Mouse (Mus musculus): ENCODE results near the gene Cenpt. TPM values are rescaled to one million over a fixed set of nuclear protein-coding genes. Genes with fewer than 3 reads are reported as not detected.

The Cenpt gene
- 0.92 and 1.4 TPM in 2 replicates for total RNA-seq (2014; rRNA removed)
- 1.9 and 2.1 TPM in 2 replicates for polyA plus RNA-seq (2012; rRNA removed)

DNA sequence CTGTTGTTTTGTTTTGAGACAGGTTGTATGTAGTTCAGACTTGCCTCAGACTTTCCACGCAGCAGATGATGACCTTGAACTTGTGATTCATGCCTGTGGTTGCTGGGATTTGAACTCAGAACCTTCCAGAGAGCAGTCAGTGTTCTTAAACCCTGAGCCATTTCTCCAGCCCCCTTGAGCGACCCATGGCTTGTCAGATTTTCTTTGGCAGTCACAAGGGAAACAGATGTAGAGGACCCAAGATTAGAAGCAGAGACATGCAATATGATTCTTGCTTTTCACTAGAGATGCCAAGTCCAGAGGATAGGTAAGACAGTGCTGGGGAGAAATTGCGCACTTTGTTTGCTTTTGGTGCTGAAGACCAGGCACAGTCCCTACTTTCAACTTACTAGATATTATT is at the start of gene Cenpt:
Gene Cenpt, minus strand, starts transcription at position 101 of the 400 bp plus-strand sequence.
- H3K27me3 ChIP-seq (ENCODE audit: control insufficient read depth, insufficient read depth, low read length), result no peaks in the 10 kb centered on the region
- H3K4me1 ChIP-seq (ENCODE audit: control insufficient read depth, insufficient read depth, low read length), result peaks cover 14% of the 10 kb centered on the region
- no peak for DNase-seq (ENCODE audit: extremely low read depth, low read depth, low spot score)
- H3K79me2 ChIP-seq (ENCODE audit: control insufficient read depth, insufficient read depth, low read length), result peaks cover 12% of the 10 kb centered on the region
- no peak within 1 kb of the TSS for H3K9ac ChIP-seq (ENCODE audit: low read depth, low read length)
- H3K4me3 ChIP-seq (ENCODE audit: insufficient read depth, low read depth, low read length), result no peak within 1 kb of the TSS
- H3K36me3 ChIP-seq (ENCODE audit: control insufficient read depth, insufficient read depth, low read length), result no peaks in the 10 kb centered on the region
- H3K27ac ChIP-seq (replicated peaks; ENCODE audit: insufficient read depth, low read depth, low read length), result no peak within 1 kb of the TSS
- 85% methylated on average over 3 of the region's 3 CpGs for whole genome bisulfite sequencing
- TF ChIP-seq POLR2A (IDR thresholded peaks at IDR 0.05; ENCODE audit: extremely low read depth, insufficient read depth, low read length), result no peak
- no peak for TF ChIP-seq CTCF (IDR thresholded peaks at IDR 0.05; ENCODE audit: low read depth, low read length)

DNA sequence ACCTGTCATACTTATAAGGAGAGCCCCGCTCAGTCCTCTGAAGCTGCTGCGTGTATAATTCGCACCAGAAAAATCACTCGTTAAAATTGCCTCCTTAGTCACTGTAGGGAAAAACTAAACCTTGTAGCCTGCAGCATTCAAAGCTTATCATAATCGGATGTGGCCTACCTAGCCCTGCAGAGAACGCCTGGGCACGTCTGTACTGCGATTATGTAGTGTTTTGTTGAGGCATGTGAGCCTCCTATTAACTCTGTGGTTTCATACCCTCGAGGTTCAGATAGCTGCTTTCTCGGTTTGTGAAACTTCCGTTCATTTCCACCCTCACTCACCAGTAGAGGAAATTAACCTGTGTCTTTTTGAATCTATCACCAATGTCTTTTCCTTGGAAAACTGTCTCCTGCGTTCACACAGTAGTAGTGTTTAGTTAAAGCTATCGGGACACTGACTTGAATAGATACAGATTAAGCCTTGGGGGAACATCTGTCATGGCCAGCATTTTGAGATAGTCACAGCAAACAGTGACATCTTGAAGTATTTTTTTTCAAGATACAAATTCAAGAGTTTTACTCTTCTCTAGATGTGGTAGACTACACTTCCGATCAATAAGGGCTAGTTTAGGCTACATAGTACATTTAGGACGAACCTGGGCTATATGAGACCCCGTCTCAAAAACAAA is 48.0 kb upstream of the Cenpt start:
- H3K79me2 ChIP-seq (ENCODE audit: control insufficient read depth, insufficient read depth, low read length), result peaks cover 25% of the 10 kb centered on the region; the same call in 1 of the 2 replicates
- H3K4me3 ChIP-seq (ENCODE audit: insufficient read depth, low read depth, low read length), result peak overlapping the region; percentile 93
- H3K4me1 ChIP-seq (ENCODE audit: control insufficient read depth, insufficient read depth, low read length), result peaks cover 5% of the 10 kb centered on the region
- no peak for TF ChIP-seq CTCF (IDR thresholded peaks at IDR 0.05; ENCODE audit: low read depth, low read length)
- no peak for TF ChIP-seq POLR2A (IDR thresholded peaks at IDR 0.05; ENCODE audit: extremely low read depth, insufficient read depth, low read length)
- WGBS, result 10% methylated on average over 16 of the region's 16 CpGs
- no peak for DNase-seq (ENCODE audit: extremely low read depth, low read depth, low spot score)
- peak overlapping the region; percentile 97 for H3K9ac ChIP-seq (ENCODE audit: low read depth, low read length)
- no peaks in the 10 kb centered on the region for H3K27me3 ChIP-seq (ENCODE audit: control insufficient read depth, insufficient read depth, low read length)
- peak overlapping the region; percentile 97 for H3K27ac ChIP-seq (replicated peaks; ENCODE audit: insufficient read depth, low read depth, low read length)
- no peaks in the 10 kb centered on the region for H3K36me3 ChIP-seq (ENCODE audit: control insufficient read depth, insufficient read depth, low read length)

DNA sequence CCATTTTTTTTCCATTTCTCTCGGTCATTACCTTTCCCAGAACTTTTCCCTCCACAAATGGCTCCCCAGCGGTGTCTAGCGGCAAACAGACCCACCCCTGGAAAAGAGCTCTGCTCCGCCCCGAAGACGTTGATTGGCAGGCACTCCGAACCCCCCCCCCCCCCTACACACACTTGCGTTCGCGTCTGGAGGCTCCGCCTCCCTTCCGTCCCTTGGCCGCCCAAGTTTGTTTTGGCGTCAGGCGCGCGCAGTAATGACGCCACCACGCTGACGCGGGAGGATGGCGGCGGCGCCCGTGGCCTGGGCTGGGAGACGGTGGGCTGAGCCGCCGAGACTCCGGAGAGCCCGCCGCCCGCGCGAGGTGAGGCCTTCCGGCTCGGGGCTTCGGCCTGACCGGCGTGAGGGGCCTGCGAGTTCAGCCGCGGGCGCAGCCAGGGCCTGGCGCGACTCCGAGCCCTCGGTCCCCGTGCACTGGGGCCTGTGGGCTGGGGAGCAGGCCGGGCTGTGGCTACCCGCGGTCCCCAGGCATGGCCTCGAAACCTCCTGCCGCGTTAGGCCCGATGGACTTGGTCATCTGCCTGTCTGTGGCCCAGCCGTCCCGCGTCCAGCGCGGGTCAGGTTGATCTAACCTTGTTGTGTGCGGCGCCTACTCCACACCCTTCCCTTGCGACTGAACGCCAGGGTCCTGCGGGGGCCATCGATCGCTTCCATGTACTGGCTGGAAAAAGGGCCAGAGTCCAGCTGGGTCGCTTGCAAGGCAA is 47.3 kb upstream of the Cenpt start, which contains the start of gene Pskh1:
Gene Pskh1, plus strand, starts transcription at position 262 of the 761 bp plus-strand sequence.
- Histone ChIP-seq H3K4me3 (ENCODE audit: insufficient read depth, low read depth, low read length) (peak within 1 kb of the TSS; percentile 93), H3K27ac (replicated peaks; ENCODE audit: insufficient read depth, low read depth, low read length) (peak within 1 kb of the TSS; percentile 97), H3K27me3 (ENCODE audit: control insufficient read depth, insufficient read depth, low read length) (no peaks in the 10 kb centered on the region), H3K36me3 (ENCODE audit: control insufficient read depth, insufficient read depth, low read length) (no peaks in the 10 kb centered on the region), H3K79me2 (ENCODE audit: control insufficient read depth, insufficient read depth, low read length) (peaks cover 22% of the 10 kb centered on the region; the same call in 1 of the 2 replicates), H3K4me1 (ENCODE audit: control insufficient read depth, insufficient read depth, low read length) (peaks cover 5% of the 10 kb centered on the region), H3K9ac (ENCODE audit: low read depth, low read length) (peak within 1 kb of the TSS; percentile 97)
- DNase-seq (ENCODE audit: extremely low read depth, low read depth, low spot score), result peak; percentile 90
- TF ChIP-seq POLR2A (IDR thresholded peaks at IDR 0.05; ENCODE audit: extremely low read depth, insufficient read depth, low read length) (peak; percentile 54), CTCF (IDR thresholded peaks at IDR 0.05; ENCODE audit: low read depth, low read length) (no peak)
- under 1% methylated on average over 68 of the region's 68 CpGs for WGBS

DNA sequence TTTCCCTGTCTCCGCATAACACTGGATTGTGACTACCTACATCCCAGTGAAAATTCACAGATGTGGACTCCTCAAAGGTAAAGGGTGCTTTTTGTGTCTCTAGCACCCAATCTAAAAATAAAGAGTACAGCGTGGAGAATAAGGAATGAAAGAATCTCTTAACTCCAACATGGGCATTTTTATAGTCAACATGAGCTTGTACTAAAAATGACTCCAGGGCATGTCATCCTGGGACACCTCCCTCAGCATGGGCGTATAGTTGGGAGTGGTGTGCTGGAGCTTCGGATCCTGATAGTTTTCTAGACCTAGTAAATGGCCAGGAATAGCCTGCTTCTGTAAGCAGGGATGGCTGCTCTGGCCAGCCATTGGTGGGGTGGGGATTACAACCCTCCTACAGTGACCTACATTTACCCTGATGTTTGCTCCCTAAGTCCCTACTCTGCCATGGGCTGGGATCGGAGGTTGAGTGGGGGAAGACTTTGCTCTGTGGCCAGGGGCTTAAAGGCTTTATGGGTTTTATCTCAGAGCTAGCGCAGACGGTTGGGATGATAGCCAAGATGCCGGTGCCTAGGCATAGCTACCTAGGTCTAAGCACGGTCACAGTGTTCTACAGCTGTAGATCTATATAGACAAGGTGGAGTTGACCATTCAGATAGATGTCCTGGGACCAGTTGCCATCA is 44.9 kb upstream of the Cenpt start:
- Histone ChIP-seq H3K4me3 (ENCODE audit: insufficient read depth, low read depth, low read length) (no peak overlapping the region), H3K27me3 (ENCODE audit: control insufficient read depth, insufficient read depth, low read length) (no peaks in the 10 kb centered on the region), H3K9ac (ENCODE audit: low read depth, low read length) (no peak overlapping the region), H3K27ac (replicated peaks; ENCODE audit: insufficient read depth, low read depth, low read length) (no peak overlapping the region), H3K79me2 (ENCODE audit: control insufficient read depth, insufficient read depth, low read length) (peaks cover 13% of the 10 kb centered on the region; the same call in 1 of the 2 replicates), H3K4me1 (ENCODE audit: control insufficient read depth, insufficient read depth, low read length) (peaks cover 5% of the 10 kb centered on the region), H3K36me3 (ENCODE audit: control insufficient read depth, insufficient read depth, low read length) (no peaks in the 10 kb centered on the region; the same call in 1 of the 2 replicates)
- TF ChIP-seq CTCF (IDR thresholded peaks at IDR 0.05; ENCODE audit: low read depth, low read length), result no peak
- no peak for DNase-seq (ENCODE audit: extremely low read depth, low read depth, low spot score)
- WGBS, result 77% methylated on average over 9 of the region's 9 CpGs

DNA sequence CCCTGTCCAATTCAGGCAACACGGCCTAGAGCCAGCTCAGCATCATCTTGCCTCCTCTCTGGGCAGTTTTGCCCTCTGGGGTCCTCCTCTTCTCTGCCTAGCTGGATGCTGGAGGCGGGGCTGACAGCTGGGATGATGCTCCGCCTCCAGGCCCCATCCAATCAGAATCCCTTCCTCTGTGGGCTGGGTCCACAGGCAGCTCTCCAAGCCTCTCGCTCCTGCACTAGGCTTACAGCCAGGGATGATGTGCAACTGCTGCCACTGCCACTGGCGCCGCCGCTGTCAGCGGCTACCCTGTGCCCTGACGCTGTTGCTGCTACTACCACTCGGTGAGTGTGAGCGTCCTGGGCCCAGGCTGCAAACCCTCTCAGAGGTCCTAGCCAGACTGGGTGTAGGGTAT is 40.3 kb upstream of the Cenpt start, which contains the start of gene Nrn1l:
Gene Nrn1l, plus strand, starts transcription at position 229 of the 400 bp plus-strand sequence.
- DNase-seq (ENCODE audit: extremely low read depth, low read depth, low spot score), result peak; percentile 63
- no peaks in the 10 kb centered on the region for H3K4me1 ChIP-seq (ENCODE audit: control insufficient read depth, insufficient read depth, low read length)
- no peaks in the 10 kb centered on the region for H3K27me3 ChIP-seq (ENCODE audit: control insufficient read depth, insufficient read depth, low read length)
- H3K36me3 ChIP-seq (ENCODE audit: control insufficient read depth, insufficient read depth, low read length), result peaks cover 2% of the 10 kb centered on the region; the same call in 1 of the 2 replicates
- no peak within 1 kb of the TSS for H3K27ac ChIP-seq (replicated peaks; ENCODE audit: insufficient read depth, low read depth, low read length)
- TF ChIP-seq CTCF (IDR thresholded peaks at IDR 0.05; ENCODE audit: low read depth, low read length) (no peak), POLR2A (IDR thresholded peaks at IDR 0.05; ENCODE audit: extremely low read depth, insufficient read depth, low read length) (no peak)
- WGBS, result 22% methylated on average over 11 of the region's 11 CpGs
- no peak within 1 kb of the TSS for H3K9ac ChIP-seq (ENCODE audit: low read depth, low read length)
- no peak within 1 kb of the TSS for H3K4me3 ChIP-seq (ENCODE audit: insufficient read depth, low read depth, low read length)
- H3K79me2 ChIP-seq (ENCODE audit: control insufficient read depth, insufficient read depth, low read length), result no peaks in the 10 kb centered on the region

All from liver, adult 2 months (tissue).